Mouse (Mus musculus) embryonic fibroblast, embryonic 13.5 days (primary cell): ENCODE data around the gene A030003K21Rik.

Experiments used
- CTCF ChIP-seq: IDR thresholded peaks from 2 replicates; pipeline ENCODE4 v1.5.1; 2011; ENCODE audit warnings: mild to moderate bottlenecking, control low read depth, low read length, moderate library complexity, borderline replicate concordance; ENCODE audit not compliant: insufficient read depth
- POLR2A ChIP-seq: IDR thresholded peaks from 2 replicates; pipeline ENCODE4 v1.6.1; 2011; ENCODE audit warnings: low read depth, mild to moderate bottlenecking, control low read depth, low read length, moderate library complexity

DNA sequence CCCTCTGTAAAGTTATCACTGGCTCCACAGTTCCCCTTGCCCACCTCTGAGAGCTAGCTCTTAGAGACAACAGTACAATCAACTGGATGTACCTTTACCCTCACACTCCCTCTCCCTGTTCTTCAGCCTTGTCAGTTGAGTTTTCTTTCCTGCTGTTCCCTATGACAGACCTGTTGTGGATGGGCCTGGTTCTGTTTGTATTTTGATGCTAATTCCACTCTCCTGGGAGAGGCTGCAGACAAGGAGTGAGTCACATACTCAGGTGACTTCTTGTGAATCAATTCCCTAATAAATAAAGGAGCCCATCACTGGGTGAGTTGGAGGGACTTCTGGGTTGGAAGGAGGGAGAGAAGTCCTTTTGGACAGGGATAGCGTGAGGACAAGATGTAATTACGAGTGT, 5.4 kb upstream of the A030003K21Rik start:
- no peak for TF ChIP-seq CTCF
- TF ChIP-seq POLR2A: no peak
